Mouse (Mus musculus): ENCODE results near the gene Rxra. TPM values are rescaled to one million over a fixed set of nuclear protein-coding genes. Genes with fewer than 3 reads are reported as not detected.
A peak's percentile ranks its signal among the peaks of the same experiment; 100 is the strongest.

The Rxra gene
- polyA plus RNA-seq, 1 experiment from 2014 or later, result 18.7 TPM

- Histone ChIP-seq H3K9ac (no peak overlapping the region), H3K9me3 (replicated peaks) (no peaks in the 10 kb centered on the region), H3K36me3 (no peaks in the 10 kb centered on the region), H3K4me1 (peaks cover 51% of the 10 kb centered on the region), H3K4me2 (replicated peaks) (no peak overlapping the region), H3K4me3 (replicated peaks) (no peak overlapping the region), H3K27ac (replicated peaks) (peak overlapping the region; percentile 63; the same call in 1 of the 2 replicates), H3K27me3 (no peaks in the 10 kb centered on the region)
- WGBS, result 15% methylated on average over 3 of the region's 3 CpGs
- ATAC-seq (ENCODE audit: insufficient number of reproducible peaks, low FRiP score, low TSS enrichment, low read depth), result no peak
Observed at GRCm38 (mm10) chr2:27671633-27672091, 4.6 kb upstream of the Rxra start.

DNA sequence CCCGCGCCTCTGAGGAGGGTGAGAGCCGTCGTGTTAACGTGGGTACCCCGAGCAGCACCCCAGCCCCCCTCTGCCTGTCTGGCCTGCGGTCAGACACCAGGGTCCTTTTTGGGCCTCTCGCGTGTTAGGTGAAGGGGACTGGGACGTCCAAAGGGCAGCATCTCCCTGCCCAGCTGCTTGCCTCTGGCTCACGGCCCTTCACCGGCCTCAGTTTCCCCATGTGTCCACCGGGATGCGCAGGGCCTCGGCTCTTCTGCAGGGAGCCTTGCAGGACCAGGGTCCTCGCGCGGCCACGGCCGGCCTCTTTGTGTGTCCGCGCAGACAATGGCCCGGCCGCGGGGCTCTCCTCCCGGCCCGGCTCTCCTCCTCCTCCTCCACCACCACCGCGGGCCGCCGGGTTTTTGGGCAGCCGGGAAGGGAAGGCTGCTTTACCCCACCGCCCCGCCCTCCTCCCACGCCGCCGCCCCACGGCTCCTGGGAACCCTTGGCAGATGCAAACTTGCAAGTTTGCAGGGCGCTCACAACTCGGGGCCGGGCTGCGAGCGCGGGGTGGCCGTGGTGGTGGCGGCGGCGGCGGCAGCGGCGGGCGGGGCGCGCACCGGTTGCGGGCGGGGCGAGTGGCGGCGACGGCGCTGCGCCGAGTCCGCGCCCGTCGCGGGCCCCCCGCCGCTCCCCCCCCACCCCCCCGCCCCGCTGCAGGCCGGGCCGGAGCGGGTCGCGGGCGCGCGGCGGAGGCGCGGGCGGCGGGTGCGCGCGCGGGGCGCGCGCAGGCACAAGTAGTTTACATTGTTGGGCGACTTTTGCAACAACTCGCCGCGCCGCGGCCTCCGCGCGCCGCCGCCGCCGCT is 462 bp downstream of the Rxra start:
- H3K9ac ChIP-seq, result peak overlapping the region; percentile 94
- WGBS, result under 1% methylated on average over 57 of the region's 106 CpGs
- peak overlapping the region; percentile 91 for H3K4me2 ChIP-seq (replicated peaks)
- peak overlapping the region; percentile 88 for H3K4me3 ChIP-seq (replicated peaks)
- peak overlapping the region; percentile 99 for H3K27ac ChIP-seq (replicated peaks)
- no peaks in the 10 kb centered on the region for H3K36me3 ChIP-seq
- no peaks in the 10 kb centered on the region for H3K9me3 ChIP-seq (replicated peaks)
- H3K4me1 ChIP-seq, result peaks cover 66% of the 10 kb centered on the region
- peak; percentile 49 for ATAC-seq (ENCODE audit: insufficient number of reproducible peaks, low FRiP score, low TSS enrichment, low read depth)
- no peaks in the 10 kb centered on the region for H3K27me3 ChIP-seq

DNA sequence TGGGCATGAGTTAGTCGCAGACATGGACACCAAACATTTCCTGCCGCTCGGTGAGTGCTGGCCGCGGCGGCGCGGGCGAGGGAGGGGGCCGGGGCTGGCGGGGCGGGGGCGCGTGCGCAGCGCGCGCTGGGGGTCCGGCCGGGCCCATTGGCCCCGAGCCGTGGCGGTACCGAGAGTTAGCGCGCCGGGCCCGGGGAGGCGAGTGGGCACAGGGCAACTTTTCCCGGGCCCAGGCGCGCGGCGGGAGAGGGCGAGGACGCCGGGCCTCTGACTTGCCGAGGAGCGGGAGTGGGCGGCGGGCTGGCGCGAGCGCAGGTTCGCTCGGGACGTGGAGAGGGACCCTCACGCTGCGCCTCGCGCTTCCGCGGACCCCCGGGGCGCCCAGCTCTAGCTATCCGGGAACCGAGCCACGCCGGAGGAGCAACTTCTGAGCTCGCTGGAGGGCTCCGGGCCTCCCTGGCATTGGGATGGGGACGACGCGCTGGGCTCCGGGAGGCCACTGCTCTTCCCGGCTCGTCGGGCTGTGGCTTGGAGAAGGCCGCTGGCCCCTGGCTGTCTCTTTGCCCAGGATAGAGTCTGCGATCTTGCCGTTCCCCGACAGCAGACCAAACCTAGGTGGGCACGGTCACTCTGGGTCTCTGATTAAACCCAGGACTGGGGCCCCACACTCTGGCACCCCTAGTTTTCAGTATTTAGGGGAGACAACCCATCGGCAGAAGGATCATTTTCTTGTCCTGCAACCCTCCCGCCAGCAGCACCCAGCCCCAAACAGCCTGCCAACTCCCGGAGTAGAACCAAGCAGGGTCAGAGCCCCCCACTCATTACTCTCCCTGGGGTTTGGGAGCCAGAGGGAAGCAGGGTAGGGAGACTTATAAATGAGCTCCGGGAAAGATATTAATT is 1.4 kb downstream of the Rxra start:
- no peaks in the 10 kb centered on the region for H3K27me3 ChIP-seq
- H3K27ac ChIP-seq (replicated peaks), result peak overlapping the region; percentile 99
- no peaks in the 10 kb centered on the region for H3K9me3 ChIP-seq (replicated peaks)
- peak overlapping the region; percentile 94 for H3K9ac ChIP-seq
- ATAC-seq (ENCODE audit: insufficient number of reproducible peaks, low FRiP score, low TSS enrichment, low read depth), result no peak
- under 1% methylated on average over 64 of the region's 77 CpGs for WGBS
- peak overlapping the region; percentile 88 for H3K4me3 ChIP-seq (replicated peaks)
- H3K4me2 ChIP-seq (replicated peaks), result peak overlapping the region; percentile 76
- no peaks in the 10 kb centered on the region for H3K36me3 ChIP-seq
- H3K4me1 ChIP-seq, result peaks cover 66% of the 10 kb centered on the region

DNA sequence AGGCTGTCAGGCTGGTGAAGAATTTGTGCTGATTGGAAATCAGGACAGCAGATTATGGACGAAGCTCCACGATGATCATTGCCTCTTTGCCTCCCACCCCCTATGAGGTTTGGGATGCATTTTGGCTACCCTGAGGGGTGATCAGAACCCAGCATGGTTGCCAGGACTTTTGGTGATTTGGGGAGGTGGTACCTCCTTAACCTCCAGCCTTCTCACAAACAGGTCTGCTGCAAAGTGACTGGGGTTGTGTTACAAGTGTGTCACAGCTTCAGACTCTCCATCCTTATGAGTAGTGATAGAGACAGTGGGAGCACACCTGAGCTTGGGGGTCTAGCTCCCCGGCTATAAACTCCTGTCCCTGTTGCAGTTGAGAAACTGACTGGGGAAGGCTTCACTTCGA is 2.1 kb downstream of the Rxra start:
- Histone ChIP-seq H3K27ac (replicated peaks) (peak overlapping the region; percentile 99), H3K4me3 (replicated peaks) (peak overlapping the region; percentile 88), H3K4me2 (replicated peaks) (peak overlapping the region; percentile 76), H3K27me3 (no peaks in the 10 kb centered on the region), H3K4me1 (peaks cover 67% of the 10 kb centered on the region), H3K36me3 (no peaks in the 10 kb centered on the region), H3K9me3 (replicated peaks) (no peaks in the 10 kb centered on the region), H3K9ac (peak overlapping the region; percentile 94)
- WGBS, result 12% methylated on average over 4 of the region's 4 CpGs
- ATAC-seq (ENCODE audit: insufficient number of reproducible peaks, low FRiP score, low TSS enrichment, low read depth), result no peak

DNA sequence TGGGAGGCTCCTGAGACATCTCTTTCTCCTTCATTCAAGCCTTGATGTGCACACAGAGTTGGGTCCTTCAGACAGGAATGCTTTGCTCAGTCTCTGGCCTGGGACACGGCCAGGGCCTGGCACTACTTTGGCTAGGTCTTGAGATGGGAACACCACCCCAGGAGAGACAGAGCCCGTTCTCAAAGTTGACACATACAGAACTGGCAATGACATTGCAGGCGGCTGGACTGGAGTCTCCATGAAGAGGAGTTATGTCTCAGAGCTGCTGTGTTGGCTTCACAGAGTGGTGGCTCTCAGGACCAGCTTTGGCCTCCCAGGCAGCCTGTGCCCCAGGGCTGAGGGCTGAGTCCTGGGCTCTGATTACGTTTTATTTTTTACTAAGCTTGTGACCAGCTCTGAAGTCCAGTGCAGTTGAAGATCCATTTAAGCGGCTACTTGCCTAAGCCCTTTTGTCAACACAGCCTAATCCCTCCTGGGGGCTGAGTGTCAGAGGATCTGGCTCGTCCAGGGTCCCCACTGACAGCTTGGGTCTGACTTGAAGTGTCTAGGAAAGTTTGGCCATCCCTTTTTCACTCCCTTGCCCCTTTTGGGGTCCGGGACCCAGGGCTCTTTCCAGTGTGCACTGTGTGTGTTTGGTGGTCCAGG is 2.7 kb downstream of the Rxra start:
- no peak for ATAC-seq (ENCODE audit: insufficient number of reproducible peaks, low FRiP score, low TSS enrichment, low read depth)
- 11% methylated on average over 7 of the region's 7 CpGs for WGBS
- H3K4me1 ChIP-seq, result peaks cover 74% of the 10 kb centered on the region

DNA sequence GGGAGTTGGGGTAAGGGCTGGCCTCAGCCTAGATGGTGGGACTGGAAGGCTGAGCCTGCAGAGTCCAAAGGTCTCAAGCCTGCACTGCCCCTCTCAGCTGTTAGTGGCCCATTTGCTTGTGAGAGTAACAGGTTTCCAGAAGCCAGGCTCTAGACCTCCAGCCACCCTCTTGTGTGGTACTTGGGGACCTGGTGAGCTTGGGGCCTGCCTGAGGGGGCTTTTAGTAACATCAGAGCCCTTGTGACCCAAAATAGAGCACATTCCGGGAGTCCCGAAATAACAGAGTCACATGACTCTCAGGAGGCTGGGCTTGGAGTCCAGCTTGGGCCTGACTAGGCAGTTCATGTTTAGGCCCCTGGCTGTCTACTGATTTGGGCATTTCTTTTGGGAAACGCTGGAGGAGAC is 3.4 kb downstream of the Rxra start:
- Histone ChIP-seq H3K27me3 (no peaks in the 10 kb centered on the region), H3K9me3 (replicated peaks) (no peaks in the 10 kb centered on the region), H3K4me1 (peaks cover 80% of the 10 kb centered on the region), H3K4me2 (replicated peaks) (peak overlapping the region; percentile 76), H3K36me3 (no peaks in the 10 kb centered on the region), H3K9ac (peak overlapping the region; percentile 94), H3K4me3 (replicated peaks) (peak overlapping the region; percentile 88), H3K27ac (replicated peaks) (peak overlapping the region; percentile 99)
- 3% methylated on average over 3 of the region's 3 CpGs for WGBS
- no peak for ATAC-seq (ENCODE audit: insufficient number of reproducible peaks, low FRiP score, low TSS enrichment, low read depth)

More for the DNA sequence above, 2.7 kb downstream of the Rxra start:
- Histone ChIP-seq H3K4me2 (replicated peaks) (peak overlapping the region; percentile 76), H3K36me3 (no peaks in the 10 kb centered on the region), H3K27ac (replicated peaks) (peak overlapping the region; percentile 99), H3K4me3 (replicated peaks) (peak overlapping the region; percentile 88), H3K9ac (peak overlapping the region; percentile 94), H3K9me3 (replicated peaks) (no peaks in the 10 kb centered on the region), H3K27me3 (no peaks in the 10 kb centered on the region)

DNA sequence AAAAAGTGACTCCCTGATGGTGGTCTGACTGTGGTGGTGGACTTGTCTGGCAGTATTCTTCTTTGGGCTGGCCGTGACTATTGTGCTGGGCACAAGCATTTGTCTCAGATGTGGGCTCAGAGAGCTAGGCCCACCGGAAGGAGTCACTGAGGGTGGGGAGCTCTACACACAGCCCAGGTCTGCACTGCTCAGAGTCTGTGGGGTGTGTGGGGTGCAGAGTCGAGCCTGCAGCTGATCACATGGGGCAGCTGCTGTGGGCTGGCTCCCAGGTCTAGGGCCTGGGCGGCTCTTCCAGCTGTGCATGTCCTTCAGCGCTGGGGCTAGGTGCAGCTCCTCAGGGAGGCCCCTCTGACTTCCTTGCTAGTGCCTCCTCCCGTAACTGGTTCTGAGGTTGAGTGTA is 3.8 kb downstream of the Rxra start:
- ATAC-seq (ENCODE audit: insufficient number of reproducible peaks, low FRiP score, low TSS enrichment, low read depth), result no peak; the same call in 1 of the 2 replicates
- no peaks in the 10 kb centered on the region for H3K27me3 ChIP-seq
- no peaks in the 10 kb centered on the region for H3K9me3 ChIP-seq (replicated peaks)
- peak overlapping the region; percentile 88 for H3K4me3 ChIP-seq (replicated peaks)
- no peaks in the 10 kb centered on the region for H3K36me3 ChIP-seq
- WGBS, result 25% methylated on average over 6 of the region's 6 CpGs
- H3K27ac ChIP-seq (replicated peaks), result peak overlapping the region; percentile 99
- peaks cover 85% of the 10 kb centered on the region for H3K4me1 ChIP-seq
- peak overlapping the region; percentile 76 for H3K4me2 ChIP-seq (replicated peaks)
- H3K9ac ChIP-seq, result peak overlapping the region; percentile 94; the same call in 1 of the 2 replicates

DNA sequence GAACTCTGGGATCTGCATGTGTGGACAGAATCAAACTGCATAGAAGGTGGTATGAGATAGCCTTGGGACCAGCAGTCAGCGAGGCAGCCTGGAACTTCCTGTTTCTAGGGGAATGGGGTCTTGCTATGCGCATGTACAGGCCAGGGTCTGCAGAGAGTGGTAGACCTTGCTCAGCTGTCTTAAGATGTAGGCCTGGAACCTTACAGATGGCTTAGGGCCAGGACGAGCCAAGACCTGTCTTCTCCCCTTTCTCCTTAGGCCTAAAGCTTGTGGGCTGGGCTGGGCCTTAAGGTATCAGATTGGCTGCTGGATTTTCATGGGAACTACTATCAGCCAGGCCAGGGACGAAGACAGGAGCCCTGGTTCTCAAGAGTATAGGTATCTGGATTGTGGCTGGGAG is 4.4 kb downstream of the Rxra start:
- H3K27ac ChIP-seq (replicated peaks), result peak overlapping the region; percentile 99
- H3K4me3 ChIP-seq (replicated peaks), result peak overlapping the region; percentile 88; the same call in 1 of the 2 replicates
- no peak for ATAC-seq (ENCODE audit: insufficient number of reproducible peaks, low FRiP score, low TSS enrichment, low read depth)
- H3K4me1 ChIP-seq, result peaks cover 85% of the 10 kb centered on the region
- 0 out of 2 replicates have a peak overlapping the region, but pooled peaks have one; percentile 7 for H3K9ac ChIP-seq
- 51% methylated on average over 4 of the region's 4 CpGs for WGBS
- H3K36me3 ChIP-seq, result no peaks in the 10 kb centered on the region
- H3K27me3 ChIP-seq, result no peaks in the 10 kb centered on the region
- peak overlapping the region; percentile 76 for H3K4me2 ChIP-seq (replicated peaks)
- no peaks in the 10 kb centered on the region for H3K9me3 ChIP-seq (replicated peaks)

GRCm38 (mm10) chr2:27681426-27681825 is 5.2 kb downstream of the Rxra start:
- Histone ChIP-seq H3K9me3 (replicated peaks) (no peaks in the 10 kb centered on the region), H3K4me3 (replicated peaks) (no peak overlapping the region), H3K4me2 (replicated peaks) (peak overlapping the region; percentile 21), H3K4me1 (peaks cover 85% of the 10 kb centered on the region), H3K36me3 (no peaks in the 10 kb centered on the region), H3K27ac (replicated peaks) (peak overlapping the region; percentile 53), H3K27me3 (no peaks in the 10 kb centered on the region), H3K9ac (no peak overlapping the region)
- WGBS, result 56% methylated on average over 4 of the region's 4 CpGs
- ATAC-seq (ENCODE audit: insufficient number of reproducible peaks, low FRiP score, low TSS enrichment, low read depth), result no peak

GRCm38 (mm10) chr2:27682096-27682495 is 5.9 kb downstream of the Rxra start:
- ATAC-seq (ENCODE audit: insufficient number of reproducible peaks, low FRiP score, low TSS enrichment, low read depth), result no peak
- Histone ChIP-seq H3K4me1 (peaks cover 91% of the 10 kb centered on the region), H3K4me2 (replicated peaks) (peak overlapping the region; percentile 21; the same call in 1 of the 2 replicates), H3K9ac (0 out of 2 replicates have a peak overlapping the region, but pooled peaks have one; percentile 9), H3K9me3 (replicated peaks) (no peaks in the 10 kb centered on the region), H3K4me3 (replicated peaks) (no peak overlapping the region), H3K27ac (replicated peaks) (peak overlapping the region; percentile 53), H3K36me3 (no peaks in the 10 kb centered on the region), H3K27me3 (no peaks in the 10 kb centered on the region)
- WGBS, result 49% methylated on average over 5 of the region's 5 CpGs

Measured in embryonic facial prominence, embryonic 15.5 days (tissue).